Mouse (Mus musculus): Measurements from ENCODE around the gene 3830406C13Rik.
A peak's percentile ranks its signal among the peaks of the same experiment; 100 is the strongest.

The 3830406C13Rik gene

GRCm38 (mm10) chr14:12342458-12343131 lies 58.6 kb downstream of the 3830406C13Rik start:
- no peak for DNase-seq (ENCODE audit: inconsistent ontology term)

DNA sequence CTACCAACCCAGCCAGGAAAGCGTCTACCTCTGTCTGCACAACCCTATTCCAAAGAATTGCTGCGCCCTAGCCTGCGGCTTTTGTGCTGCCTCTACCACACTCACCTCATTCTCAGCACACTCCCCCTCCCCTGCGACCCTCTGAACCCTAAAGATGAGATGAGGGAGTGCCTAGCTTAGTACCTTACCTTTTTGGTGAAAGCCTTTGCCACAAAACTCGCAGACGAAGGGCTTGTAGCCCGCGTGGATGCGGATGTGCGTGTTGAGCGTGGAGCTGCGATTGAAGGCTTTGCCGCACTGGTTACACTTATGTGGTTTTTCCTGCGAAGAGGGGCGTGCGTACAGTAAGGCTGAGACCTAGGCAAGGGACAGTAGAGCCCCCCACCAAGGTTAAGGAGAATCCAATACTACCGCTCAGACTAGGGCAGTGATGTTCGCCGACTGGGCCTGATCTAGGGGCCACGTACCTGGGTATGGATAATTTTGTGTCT lies 59.5 kb downstream of the 3830406C13Rik start:
- no peak for DNase-seq (ENCODE audit: inconsistent ontology term)

DNA sequence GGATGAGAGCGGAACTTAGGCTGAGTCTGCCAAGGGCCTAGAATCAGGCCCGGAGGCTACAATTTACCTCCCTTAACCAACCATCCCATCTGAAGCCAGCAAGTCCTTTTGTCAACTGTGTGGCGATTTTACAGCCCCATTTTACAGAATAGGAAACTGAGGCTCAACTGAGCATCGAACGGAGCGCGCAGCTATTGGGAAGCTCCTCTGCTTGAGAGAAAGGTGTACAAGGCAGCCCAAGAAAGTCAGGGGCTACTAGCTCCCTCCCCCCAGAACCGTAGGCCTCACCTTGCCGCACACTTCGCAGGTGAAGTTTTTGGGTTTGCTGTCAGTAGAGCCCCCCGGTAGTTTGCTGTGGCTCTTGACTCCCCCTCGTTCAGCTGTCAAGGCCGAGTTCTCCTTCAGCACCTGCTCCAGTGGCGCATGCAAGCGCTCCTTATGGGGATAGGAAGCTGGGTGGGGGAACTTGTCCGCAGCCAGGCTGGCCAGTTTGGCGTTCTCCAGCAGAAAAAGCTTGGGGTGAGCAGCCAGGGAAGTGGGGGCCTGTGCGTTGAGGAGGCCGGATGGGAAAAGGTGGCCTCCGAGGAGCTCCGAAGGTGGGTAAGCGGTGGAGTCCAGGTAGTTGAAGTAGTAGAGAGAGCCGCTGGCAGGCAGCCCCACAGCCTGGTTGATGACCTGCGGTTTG lies 60.2 kb downstream of the 3830406C13Rik start:
- DNase-seq (ENCODE audit: inconsistent ontology term), result no peak

DNA sequence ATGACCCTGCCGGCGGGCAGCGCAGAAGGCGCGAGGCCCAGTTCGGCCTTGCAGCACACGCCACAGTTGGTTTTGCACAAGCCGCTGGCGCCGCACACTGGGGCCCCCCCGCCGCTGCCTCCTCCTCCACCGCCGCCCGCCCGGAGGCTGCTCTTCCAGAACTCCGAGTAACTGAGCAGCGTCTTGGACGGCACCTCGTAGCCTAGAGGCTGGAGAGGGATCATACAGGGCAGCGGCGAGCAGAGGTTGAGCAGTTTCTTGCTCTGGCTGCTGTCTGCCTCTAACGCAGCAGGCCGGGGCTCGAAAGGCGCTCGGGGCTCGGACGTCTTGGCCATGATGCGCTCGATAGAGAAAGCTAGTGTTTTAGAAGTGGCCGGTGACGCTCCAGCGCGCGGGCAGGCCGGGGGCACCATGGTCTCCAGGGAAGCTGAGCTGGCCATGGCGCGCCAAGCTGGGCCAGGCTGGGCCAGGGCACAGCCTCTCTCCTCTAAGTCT lies 60.8 kb downstream of the 3830406C13Rik start:
- no peak for DNase-seq (ENCODE audit: inconsistent ontology term)

GRCm38 (mm10) chr14:12345241-12345921 lies 61.4 kb downstream of the 3830406C13Rik start:
- DNase-seq (ENCODE audit: inconsistent ontology term), result peak; percentile 49

DNA sequence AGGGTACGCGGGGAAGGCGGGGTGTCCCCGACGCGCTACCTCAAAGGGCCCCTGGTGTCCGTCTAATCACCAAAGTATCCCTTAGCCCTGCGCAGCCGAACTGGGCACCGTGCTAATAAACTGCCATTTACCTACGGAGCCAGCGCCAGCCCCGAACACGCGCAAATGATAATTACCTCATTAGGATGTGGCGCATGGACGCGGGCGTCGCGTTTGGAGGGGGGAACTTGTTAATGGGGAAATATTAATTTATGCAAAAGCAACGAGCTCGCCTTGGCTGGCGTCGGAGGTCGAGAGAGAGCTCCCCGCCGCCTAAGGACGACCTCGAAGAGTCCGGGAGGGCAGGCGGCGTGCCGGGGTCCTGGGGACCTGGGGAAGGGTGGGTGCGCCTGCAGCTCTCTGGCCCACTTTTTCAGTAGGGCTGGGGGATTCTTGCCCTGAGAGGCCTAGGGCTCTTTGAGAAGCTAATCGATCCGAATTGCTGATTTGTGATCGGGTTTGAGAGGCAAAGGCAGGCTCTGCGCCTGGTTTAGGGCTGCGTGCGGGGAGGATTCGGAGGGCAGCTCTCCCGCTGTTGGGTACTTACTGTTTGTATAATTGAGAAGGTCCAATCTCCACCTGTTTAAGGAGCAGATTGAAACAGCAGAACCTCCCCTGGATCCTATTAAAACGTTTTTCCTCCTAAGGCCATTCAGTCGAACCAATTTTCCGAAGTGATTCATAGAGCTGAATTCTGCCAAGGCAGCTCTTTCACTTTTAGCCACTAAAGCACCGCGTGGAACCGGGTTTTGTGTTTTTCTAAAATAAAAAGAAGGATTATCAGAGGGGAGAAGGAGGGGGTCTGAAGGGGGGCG lies 62.3 kb downstream of the 3830406C13Rik start:
- peak; percentile 34 for DNase-seq (ENCODE audit: inconsistent ontology term)

GRCm38 (mm10) chr14:12346865-12347600 lies 63.1 kb downstream of the 3830406C13Rik start:
- no peak for DNase-seq (ENCODE audit: inconsistent ontology term)

GRCm38 (mm10) chr14:12348089-12348488 lies 64.1 kb downstream of the 3830406C13Rik start, which contains the start of gene Fezf2:
Gene Fezf2 (minus strand): TSS chr14:12348189.
- DNase-seq (ENCODE audit: inconsistent ontology term), result no peak

DNA sequence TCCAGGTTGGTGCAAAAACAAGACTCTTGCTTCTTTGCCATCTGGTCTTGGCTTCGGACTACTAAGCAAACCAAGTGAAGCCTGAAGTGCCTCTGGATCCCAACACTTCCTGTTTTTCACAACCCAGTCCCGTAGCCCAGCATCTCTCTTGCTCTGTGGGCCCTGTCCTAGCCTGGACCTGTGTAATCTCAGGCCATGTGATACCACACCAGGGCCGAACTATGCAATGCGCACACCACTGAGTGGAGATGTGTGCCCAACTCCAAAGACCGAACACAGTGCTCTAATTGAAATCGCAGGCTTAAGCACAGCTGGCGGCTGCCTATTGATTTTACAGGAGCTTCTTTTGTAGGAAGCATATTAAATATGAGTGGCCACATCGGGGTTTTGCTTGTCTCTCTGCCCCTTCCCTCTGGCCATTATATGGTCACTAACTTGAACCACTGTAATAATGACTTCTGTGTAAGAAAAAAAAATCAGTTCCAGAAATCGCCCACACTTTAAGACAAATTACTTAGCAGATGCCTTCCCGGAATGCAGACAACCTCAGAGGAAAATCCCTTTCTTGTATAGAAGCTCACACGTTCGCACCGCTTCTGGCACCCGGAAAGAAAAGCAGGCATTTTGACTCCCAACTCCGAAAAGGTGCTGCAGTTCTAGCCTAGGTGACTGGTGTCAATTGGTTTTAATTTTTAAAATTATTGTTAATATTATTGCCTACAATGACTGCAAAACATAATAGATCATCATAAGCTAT lies 65.5 kb downstream of the 3830406C13Rik start:
- DNase-seq (ENCODE audit: inconsistent ontology term), result no peak

GRCm38 (mm10) chr14:12350271-12350916 lies 66.4 kb downstream of the 3830406C13Rik start:
- no peak for DNase-seq (ENCODE audit: inconsistent ontology term)

Data from Muller cell, postnatal 12 days (primary cell).